Mouse (Mus musculus) G1E (cell line): ENCODE results near the gene Tmcc1.

Experiments used
- CTCF ChIP-seq: IDR thresholded peaks from 2 replicates; pipeline ENCODE4 v1.5.1; 2012; ENCODE audit warnings: low read depth, low read length, inconsistent platforms, mixed read lengths
- GATA1 ChIP-seq: IDR thresholded peaks from 2 replicates; pipeline ENCODE4 v1.6.1; 2012; ENCODE audit warnings: borderline replicate concordance, low read length, inconsistent platforms, mixed read lengths
- POLR2AphosphoS5 ChIP-seq: IDR thresholded peaks from 2 replicates; pipeline ENCODE4 v1.6.1; 2012; ENCODE audit warnings: low read depth, low read length, inconsistent platforms; ENCODE audit not compliant: insufficient replicate concordance

GRCm38 (mm10) chr6:116180731-116181130 is 12.6 kb downstream of the Tmcc1 start:
- no peak for TF ChIP-seq GATA1
- no peak for TF ChIP-seq POLR2AphosphoS5
- TF ChIP-seq CTCF: no peak
